Mouse (Mus musculus) lung, adult 2 months (tissue): ENCODE measurements around the gene Fnbp1l.

Source experiments
- CTCF ChIP-seq: fragments of 200-500 bp; IDR thresholded peaks from 2 replicates; pipeline ENCODE4 v1.5.1; 2011; ENCODE audit warnings: mild to moderate bottlenecking, low read length, control low read depth; ENCODE audit not compliant: insufficient read depth
- POLR2A ChIP-seq: fragments of 200-500 bp; IDR thresholded peaks from 2 replicates; pipeline ENCODE4 v1.6.1; 2011; ENCODE audit warnings: low read depth, mild to moderate bottlenecking, control low read depth, low read length, borderline replicate concordance; ENCODE audit errors: extremely low read depth

GRCm38 (mm10) chr3:122566112-122566511, 53.4 kb downstream of the Fnbp1l start:
- TF ChIP-seq POLR2A = no peak
- no peak for TF ChIP-seq CTCF
